Mouse (Mus musculus): ENCODE measurements at regions not wholly inside any gene's neighbourhood (a gene's known extent, or its start where the extent isn't known, plus 50 kb on each side); places are given as distances from the start of the nearest gene placed in this dataset.

GRCm38 (mm10) chr8:25311811-25312533 lies 487.8 kb upstream of the Adam5 start:
- TF ChIP-seq CTCF (IDR thresholded peaks at IDR 0.05; ENCODE audit: control insufficient read depth, insufficient read depth, low read length) (no peak), POLR2A (IDR thresholded peaks at IDR 0.05; ENCODE audit: borderline replicate concordance, control insufficient read depth, low read depth, low read length) (no peak)
